In the genomic region with DNA sequence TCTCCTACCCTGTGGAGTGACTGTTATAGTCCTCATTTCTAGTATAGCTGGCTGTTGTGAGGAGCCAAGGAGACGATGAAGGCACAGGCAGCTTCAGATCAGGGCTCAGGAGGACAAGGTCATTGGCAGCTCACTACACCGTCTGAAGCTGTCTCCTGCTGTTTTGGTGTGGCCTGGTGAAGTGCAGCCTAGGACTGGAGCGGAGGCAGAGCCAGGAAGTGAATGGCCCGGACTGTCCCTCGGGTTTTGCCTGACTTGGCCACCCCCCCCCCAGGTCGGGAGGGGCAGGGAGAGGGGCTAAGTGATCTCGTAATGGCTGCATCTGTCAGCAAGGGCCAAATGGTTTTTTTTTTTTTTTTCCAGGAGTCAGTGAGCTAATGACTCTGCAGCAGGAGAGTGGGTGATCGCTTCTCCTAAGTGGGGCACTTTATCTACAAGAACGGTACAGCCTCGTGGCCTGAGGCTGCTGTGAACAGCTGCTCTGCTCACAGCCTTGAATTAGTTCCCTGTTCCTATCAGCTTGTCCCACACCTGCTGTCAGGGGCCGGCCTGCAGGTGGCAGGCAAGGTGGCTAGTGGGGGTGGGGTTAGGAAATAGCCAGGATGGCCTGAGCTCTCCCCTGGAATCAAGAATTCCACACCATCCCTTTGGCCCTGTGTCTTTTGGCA, we compare ENCODE assay signal across 18 mouse cellular contexts. TPM values are rescaled to one million over a fixed set of nuclear protein-coding genes. Genes with fewer than 3 reads are reported as not detected.
DNase-seq lines count a peak whose midpoint lies in the region; ATAC-seq lines count a peak whose summit lies in the region.
"Had no signal": no experiment of that assay in that cellular context is flagged by ENCODE, and none has a peak within 500 bp of the region (broad histone marks: within the 10 kb centered on the region; RNA-seq: fewer than 3 reads in every experiment).

No protein-coding gene starts in this region.

- H3K27me3 ChIP-seq in megakaryocyte, embryonic 14.5 days (replicated peaks), result peaks cover 57% of the 10 kb centered on the region
- H3K27me3 ChIP-seq in embryonic facial prominence, embryonic 10.5 days (replicated peaks; ENCODE audit: low read depth, poor library complexity, severe bottlenecking), result no peaks in the 10 kb centered on the region
- no peaks in the 10 kb centered on the region for H3K27me3 ChIP-seq in kidney, embryonic 16.5 days (ENCODE audit: insufficient read depth, low read length)
- H3K27me3 ChIP-seq: embryonic facial prominence, embryonic 13.5 days had no signal

- DNase-seq in adrenal gland, postnatal 10 days, result peak; percentile 26
- DNase-seq in embryonic facial prominence, embryonic 10.5 days (ENCODE audit: low spot score), result peak; percentile 21
- peak; percentile 45 for DNase-seq in mesoderm, embryonic 11.5 days (ENCODE audit: low read depth, low spot score)
- DNase-seq in kidney, postnatal 36 days, result no peak
- DNase-seq: cerebellum, adult 18-20 months; left cerebral cortex, postnatal 4 days; liver, postnatal 0 days; spleen, adult 18-20 months; thymus, postnatal 25 days had no signal

- peaks cover 7% of the 10 kb centered on the region for H3K4me1 ChIP-seq in megakaryocyte, embryonic 14.5 days
- peaks cover 5% of the 10 kb centered on the region for H3K4me1 ChIP-seq in embryonic facial prominence, embryonic 10.5 days
- no peaks in the 10 kb centered on the region for H3K4me1 ChIP-seq in kidney, embryonic 16.5 days (ENCODE audit: insufficient read depth, low read length)
- H3K4me1 ChIP-seq: embryonic facial prominence, embryonic 13.5 days; midbrain, embryonic 10.5 days had no signal

- no peaks in the 10 kb centered on the region for H3K36me3 ChIP-seq in megakaryocyte, embryonic 14.5 days (replicated peaks; ENCODE audit: low read length)
- no peaks in the 10 kb centered on the region for H3K36me3 ChIP-seq in embryonic facial prominence, embryonic 10.5 days (replicated peaks)
- H3K36me3 ChIP-seq in kidney, embryonic 16.5 days (ENCODE audit: insufficient read depth, low read length), result no peaks in the 10 kb centered on the region
- H3K36me3 ChIP-seq: embryonic facial prominence, embryonic 13.5 days; midbrain, embryonic 10.5 days had no signal

- ATAC-seq in megakaryocyte, adult 5-6 weeks (ENCODE audit: poor library complexity, severe bottlenecking), result no peak
- no peak for ATAC-seq in kidney, embryonic 16.5 days (ENCODE audit: low FRiP score, low TSS enrichment)
- ATAC-seq: forebrain, embryonic 16.5 days; liver, postnatal 0 days had no signal

- peak overlapping the region; percentile 15 for H3K4me3 ChIP-seq in megakaryocyte, embryonic 14.5 days (replicated peaks)
- H3K4me3 ChIP-seq in embryonic facial prominence, embryonic 10.5 days, result no peak overlapping the region
- no peak overlapping the region for H3K4me3 ChIP-seq in kidney, embryonic 16.5 days (ENCODE audit: low read length)
- H3K4me3 ChIP-seq: embryonic facial prominence, embryonic 13.5 days; layer of hippocampus, adult 2 months; midbrain, embryonic 10.5 days had no signal

- no peak overlapping the region for H3K27ac ChIP-seq in embryonic facial prominence, embryonic 10.5 days (replicated peaks)
- H3K27ac ChIP-seq in kidney, embryonic 16.5 days (ENCODE audit: low read length), result no peak overlapping the region
- H3K27ac ChIP-seq: embryonic facial prominence, embryonic 13.5 days; layer of hippocampus, adult 2 months; midbrain, embryonic 10.5 days had no signal

- no peak overlapping the region for H3K9ac ChIP-seq in kidney, embryonic 16.5 days (replicated peaks; ENCODE audit: low read length)
- H3K9ac ChIP-seq: embryonic facial prominence, embryonic 13.5 days; liver, postnatal 0 days had no signal

- H3K9me3 ChIP-seq in megakaryocyte, embryonic 14.5 days, result peaks cover 5% of the 10 kb centered on the region
- no peaks in the 10 kb centered on the region for H3K9me3 ChIP-seq in embryonic facial prominence, embryonic 10.5 days
- H3K9me3 ChIP-seq in kidney, embryonic 16.5 days (ENCODE audit: low read length), result no peaks in the 10 kb centered on the region
- H3K9me3 ChIP-seq: embryonic facial prominence, embryonic 13.5 days; midbrain, embryonic 10.5 days had no signal

- no peak overlapping the region for H3K4me2 ChIP-seq in kidney, embryonic 16.5 days (replicated peaks; ENCODE audit: low read depth, low read length)
- H3K4me2 ChIP-seq: embryonic facial prominence, embryonic 13.5 days had no signal

- 26% methylated on average over 11 of the region's 11 CpGs for WGBS in embryonic facial prominence, embryonic 10.5 days
- 11% methylated on average over 11 of the region's 11 CpGs for WGBS in kidney, embryonic 16.5 days

RNA-seq across cellular contexts. Expression of gene Prrxl1, which starts 34.9 kb away (rescaled TPM):
- 0.04 TPM in 1 of 2 replicates, not detected in the other for polyA plus RNA-seq in megakaryocyte, embryonic 14.5 days (2012; ENCODE audit: insufficient read depth, low replicate concordance)
- not detected in 2 replicates for total RNA-seq in megakaryocyte, adult 5-6 weeks (2015)
- not detected in 2 replicates for total RNA-seq in megakaryocyte, adult 5-6 weeks (2017)
- under 1 TPM; 0.57 to 0.73 TPM for total RNA-seq in adrenal gland, postnatal 10 days (2021)
- 5.1 and 7.9 TPM in 2 replicates for polyA plus RNA-seq in embryonic facial prominence, embryonic 10.5 days (2016; fragmentation: Nextera tagmentation; extraction: Ambion mirVana)
- 0.06 and 0.08 TPM in 2 replicates for polyA plus RNA-seq in kidney, embryonic 16.5 days (2015; fragmentation: Nextera tagmentation; extraction: Ambion mirVana)
- total RNA-seq: left cerebral cortex, postnatal 4 days; neutrophil, adult 5-6 weeks had no signal
- polyA plus RNA-seq: forebrain, embryonic 16.5 days; gonadal fat pad, adult 2 months; liver, postnatal 0 days had no signal

RNA-seq across cellular contexts. Expression of gene 3425401B19Rik, which starts 50.9 kb away (rescaled TPM):
- polyA plus RNA-seq in megakaryocyte, embryonic 14.5 days (2012; ENCODE audit: insufficient read depth, low replicate concordance), result not detected in 2 replicates
- not detected in 2 replicates for total RNA-seq in megakaryocyte, adult 5-6 weeks (2015)
- not detected in 2 replicates for total RNA-seq in megakaryocyte, adult 5-6 weeks (2017)
- 10 to 100 TPM in 1 of 2 experiments, 1 to 10 TPM in 1; 5.6 to 19.6 TPM for total RNA-seq in adrenal gland, postnatal 10 days (2021)
- polyA plus RNA-seq in embryonic facial prominence, embryonic 10.5 days (2016; fragmentation: Nextera tagmentation; extraction: Ambion mirVana), result 0.18 and 0.61 TPM in 2 replicates
- 0.14 and 0.23 TPM in 2 replicates for polyA plus RNA-seq in kidney, embryonic 16.5 days (2015; fragmentation: Nextera tagmentation; extraction: Ambion mirVana)
- total RNA-seq: left cerebral cortex, postnatal 4 days had no signal
- polyA plus RNA-seq: forebrain, embryonic 16.5 days had no signal

Comparison
In these comparisons a context has a peak if more than half of its experiments do, and no peak if none do; other contexts are left out.
1. DNase-seq: peak in adrenal gland, postnatal 10 days (single experiment), embryonic facial prominence, embryonic 10.5 days (single experiment) and mesoderm, embryonic 11.5 days (single experiment); none in kidney, postnatal 36 days (0 of 2).